Mouse (Mus musculus): Measurements from ENCODE around the gene Mbnl2.

The Mbnl2 gene

DNA sequence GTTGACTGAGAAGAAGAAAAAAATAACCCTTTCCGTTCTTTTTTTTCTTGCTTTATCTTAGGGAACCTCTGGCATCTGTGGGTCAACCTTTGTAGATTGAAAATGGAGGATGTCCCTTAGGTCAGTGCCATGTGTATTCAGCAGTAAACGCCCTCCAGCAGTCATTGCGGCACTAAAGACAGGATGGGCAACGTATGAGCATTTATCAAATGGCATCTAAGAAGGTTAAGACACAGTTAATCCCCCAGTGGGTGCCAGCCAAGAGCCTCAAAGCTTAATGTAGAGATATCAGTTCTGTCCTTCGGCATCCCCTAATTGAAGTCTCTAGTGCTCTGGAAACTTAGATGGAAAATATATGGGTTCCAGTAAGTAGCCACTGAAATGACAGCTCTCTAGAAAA lies 723 bp upstream of the Mbnl2 start:
- no peak for DNase-seq (ENCODE audit: low spot score)

DNA sequence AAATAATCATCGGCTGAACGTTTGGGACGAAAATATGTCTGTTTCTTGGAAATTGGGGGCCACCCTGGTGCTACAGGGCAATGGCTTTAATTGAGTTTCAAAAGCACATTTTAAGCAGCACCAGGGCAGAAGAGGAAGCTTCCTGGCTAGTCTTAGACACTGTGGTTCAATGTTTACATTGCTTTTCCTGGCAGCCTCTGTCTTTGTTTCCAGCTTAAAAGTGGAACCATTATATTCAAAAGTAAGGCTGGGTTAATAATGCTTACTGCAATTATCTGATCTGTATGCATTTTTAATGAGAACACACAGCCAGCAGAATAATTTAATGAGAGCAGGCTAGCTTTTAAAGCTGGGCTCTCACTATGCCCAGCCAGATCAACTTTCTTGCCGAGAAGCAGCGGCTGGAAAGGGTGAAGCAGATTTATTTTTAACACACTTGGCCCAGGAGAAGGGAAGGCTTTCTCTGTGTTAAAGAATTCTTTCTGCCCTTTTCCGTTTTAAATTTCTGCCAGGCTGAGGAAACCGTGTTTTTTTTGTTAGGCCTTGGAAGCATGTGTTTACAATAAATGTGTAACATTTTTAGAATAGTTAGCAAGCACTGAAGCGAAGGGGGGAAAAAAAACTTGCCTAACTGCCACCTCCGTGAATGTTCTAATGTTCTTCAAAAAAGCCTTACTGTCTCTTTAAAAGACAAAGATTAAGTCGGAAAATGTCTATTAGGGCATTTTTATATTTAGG lies 1.0 kb downstream of the Mbnl2 start:
- no peak for DNase-seq (ENCODE audit: low spot score)

DNA sequence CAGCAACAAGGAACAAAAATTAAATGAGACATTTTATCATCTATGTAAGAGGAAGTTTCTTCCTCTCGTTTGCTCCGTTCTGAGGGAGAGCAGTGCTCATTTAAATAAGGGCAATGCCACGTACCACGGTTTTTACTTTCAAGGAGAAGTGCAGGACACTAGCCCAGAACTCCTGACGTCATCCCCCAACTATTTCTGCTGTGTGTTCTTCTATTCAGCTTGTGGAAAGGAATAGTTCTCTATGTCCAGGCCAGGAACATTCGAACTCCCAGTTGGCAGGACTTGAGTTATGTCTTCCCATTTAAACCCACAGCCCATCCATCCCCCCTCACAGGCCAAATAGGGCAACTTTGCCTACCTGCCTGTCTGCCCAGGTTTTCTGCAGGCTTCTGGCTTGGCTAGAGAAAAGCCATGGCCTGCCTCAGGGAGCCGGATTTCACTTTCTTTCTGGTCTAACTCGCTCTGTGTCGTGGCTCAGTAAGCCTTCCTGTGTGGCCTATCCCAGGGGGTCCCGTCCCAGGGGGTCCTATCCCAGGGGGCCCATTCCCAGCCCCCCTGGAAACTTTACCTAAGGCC lies 1.7 kb downstream of the Mbnl2 start:
- no peak for DNase-seq (ENCODE audit: low spot score)

DNA sequence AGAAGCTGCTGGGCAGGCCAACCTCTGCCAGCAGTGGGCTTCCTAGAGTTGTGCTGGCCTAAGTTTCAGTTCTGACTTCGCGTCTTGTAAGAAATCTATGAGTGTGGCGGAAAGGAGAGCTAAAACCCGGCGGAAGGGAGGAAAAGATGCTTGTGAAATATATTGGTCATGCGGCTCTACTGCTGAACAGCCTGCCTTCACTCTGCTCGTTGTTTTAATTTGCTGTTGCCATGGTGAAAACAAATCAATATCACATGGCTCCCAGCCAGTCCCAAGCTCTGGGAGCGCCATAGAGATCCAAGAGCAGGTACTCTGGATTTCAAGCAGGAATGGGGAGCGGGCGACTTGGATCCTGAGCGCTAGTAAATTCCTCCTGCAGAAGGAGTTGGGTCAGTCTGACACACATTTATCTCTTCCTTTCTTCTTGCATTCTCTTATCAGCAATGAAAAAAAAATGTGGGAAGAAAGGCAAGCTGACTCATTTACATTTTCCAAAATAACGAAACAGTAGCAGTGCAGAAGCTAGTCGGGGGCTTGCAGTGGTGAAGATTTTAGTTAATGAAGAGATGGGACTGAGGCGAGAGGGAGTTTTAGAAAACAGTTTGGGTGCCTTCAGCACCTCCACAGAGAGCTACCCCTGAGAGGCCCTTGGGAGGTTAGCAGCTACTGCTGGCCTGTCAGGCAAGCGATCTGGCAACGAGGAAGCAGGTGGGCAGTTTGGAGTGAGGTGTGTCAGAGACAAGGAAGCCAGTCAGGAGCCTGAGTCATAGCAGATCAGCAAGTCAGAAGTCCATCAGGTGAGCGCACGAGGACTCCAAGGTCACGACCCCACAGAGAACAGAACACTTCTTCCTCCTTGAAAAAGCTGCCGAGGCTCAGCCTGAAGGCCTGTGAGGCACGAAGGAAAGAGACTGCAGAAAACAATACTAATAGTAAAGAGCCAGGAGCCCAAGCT lies 3.1 kb downstream of the Mbnl2 start:
- no peak for DNase-seq (ENCODE audit: low spot score)

DNA sequence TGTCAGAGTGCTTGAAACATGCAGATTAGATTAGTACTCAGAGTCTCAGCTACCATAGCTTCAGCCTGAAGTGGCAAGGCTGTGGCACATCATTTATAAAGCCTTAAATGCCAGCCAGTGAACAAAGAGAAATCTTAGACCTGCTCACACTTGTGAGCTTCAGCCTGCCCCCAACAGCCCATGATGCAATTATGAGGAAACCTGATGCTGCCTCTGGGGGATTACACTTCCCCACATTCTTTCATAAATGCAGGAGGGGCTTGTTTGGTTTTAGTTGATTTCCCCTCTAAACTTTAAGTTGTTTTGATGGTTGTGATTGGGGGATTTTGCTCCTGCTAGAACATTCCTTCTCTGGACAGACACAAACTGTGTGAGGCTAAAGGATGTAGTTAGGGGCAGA lies 4.7 kb downstream of the Mbnl2 start:
- DNase-seq (ENCODE audit: low spot score): no peak

DNA sequence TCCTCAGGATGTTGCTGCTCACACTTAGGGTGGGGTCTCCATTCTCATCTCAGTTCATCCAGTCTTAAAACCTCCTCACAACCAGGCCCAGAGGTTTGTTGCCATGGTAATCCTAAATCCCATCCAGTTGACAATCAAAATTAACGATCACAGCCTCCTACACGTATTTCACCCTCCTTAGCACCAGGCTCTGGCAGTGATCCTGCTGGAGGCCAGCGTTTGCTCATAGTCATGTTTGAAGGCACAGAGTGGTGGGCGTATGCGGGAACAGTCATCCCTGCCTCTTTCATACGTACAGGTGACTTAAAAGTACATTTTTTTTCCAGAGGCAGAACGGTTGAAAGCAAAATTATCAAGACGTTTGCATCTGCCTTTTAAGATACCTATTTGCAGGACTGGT lies 8.3 kb downstream of the Mbnl2 start:
- DNase-seq (ENCODE audit: low spot score): no peak

DNA sequence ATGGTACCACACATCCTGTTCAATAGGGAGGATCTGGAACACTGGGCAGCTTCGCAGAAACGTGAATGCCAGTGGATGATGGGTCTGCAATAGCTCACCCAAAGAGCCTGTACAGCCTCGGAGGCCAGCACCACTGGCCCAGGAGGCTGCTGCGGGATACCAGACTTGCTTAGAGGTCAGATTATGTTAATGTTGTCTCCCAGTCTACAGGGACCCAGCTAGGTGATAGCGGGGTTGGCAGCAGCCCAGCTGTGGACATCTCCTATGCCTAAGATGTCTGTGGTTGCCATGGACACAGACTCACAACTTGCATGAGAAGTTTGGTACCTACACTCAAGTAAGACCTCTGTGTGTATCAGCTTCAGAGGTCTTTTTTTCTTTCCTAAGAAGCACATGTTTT lies 9.0 kb downstream of the Mbnl2 start:
- DNase-seq (ENCODE audit: low spot score): no peak

DNA sequence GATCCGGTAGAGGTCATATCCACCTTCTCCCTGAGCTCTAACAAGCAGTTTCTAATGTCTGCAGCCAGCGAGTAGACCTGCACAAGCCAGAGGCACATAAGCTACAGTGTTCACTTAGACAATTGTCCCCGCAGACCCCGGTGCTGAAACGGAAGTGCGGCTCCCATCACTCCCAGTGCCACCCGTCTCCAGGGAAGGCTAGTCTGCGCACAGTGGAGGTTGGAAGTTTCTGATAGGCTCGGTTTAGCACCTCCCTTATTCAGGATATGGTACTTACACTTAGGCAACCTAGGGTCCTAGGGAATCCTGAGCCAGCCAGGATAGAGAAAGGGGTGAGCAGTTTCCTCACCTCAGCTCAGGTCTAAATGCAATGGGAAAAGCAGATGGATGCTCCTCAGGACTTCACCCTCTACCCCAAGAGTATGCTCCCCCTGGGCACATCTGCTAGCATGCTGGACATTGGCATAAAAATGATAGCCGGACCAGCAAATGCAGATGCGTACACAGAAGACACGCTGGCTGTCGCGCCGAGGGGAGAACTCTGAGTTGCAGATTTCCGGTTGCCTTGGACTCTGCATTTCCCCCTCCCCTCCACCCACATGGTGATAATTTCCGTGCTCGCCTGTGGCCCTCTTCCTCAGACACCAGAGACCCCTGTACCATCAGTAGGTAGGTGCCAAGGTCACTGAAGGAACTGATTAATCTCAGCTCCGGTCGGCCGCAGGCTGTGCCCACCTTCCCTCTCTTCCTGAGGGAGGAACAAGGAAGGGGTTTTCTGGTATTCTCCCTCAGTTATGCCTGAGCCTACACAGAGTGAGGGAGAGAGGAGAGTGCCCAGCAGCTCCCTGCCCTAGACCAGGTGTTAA lies 11.9 kb downstream of the Mbnl2 start:
- DNase-seq (ENCODE audit: low spot score): no peak

DNA sequence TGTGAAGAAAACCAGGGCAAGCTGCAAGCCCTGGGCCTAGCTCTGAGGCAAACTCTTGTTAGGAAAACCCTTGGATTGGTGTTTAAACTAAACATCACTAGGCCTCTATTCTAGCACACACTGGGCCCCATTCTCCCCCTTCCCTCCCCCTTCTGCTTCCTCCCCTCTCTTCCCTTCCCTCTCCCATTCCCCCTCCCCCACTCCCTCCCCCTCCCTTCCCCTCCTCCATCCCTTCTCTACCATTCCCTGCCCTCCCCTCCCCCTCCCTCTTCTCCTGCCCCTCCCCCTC lies 12.5 kb downstream of the Mbnl2 start:
- DNase-seq (ENCODE audit: low spot score): no peak

DNA sequence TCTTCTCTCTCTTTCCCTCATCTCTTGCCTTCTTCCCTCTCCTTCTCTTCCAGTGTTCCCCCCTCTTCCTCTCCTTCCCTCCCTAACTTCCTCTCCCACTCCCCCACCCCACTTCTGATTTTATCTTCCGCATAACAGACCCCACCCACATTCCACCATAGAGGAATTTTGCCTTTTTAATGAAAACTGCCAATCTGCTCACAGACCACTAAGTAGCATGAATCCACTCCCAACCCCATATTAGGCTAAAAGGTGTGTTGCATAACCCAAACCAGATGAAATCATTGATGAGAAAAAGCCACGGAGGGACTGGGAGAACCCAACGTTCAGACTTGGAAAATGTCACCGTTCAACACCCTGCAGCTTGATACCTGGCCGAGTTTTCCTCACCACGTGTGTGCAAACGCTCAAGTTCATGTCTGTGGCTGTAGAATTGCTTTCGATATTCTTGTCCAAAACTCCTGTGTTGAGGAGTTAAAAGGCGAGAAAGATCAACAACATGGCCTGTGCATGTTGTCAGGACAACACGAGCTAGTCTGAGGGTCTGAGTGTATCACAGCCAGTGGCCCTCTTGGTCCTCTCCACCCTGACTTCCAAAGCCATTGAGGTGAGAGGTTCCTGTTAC lies 13.0 kb downstream of the Mbnl2 start:
- no peak for DNase-seq (ENCODE audit: low spot score)

DNA sequence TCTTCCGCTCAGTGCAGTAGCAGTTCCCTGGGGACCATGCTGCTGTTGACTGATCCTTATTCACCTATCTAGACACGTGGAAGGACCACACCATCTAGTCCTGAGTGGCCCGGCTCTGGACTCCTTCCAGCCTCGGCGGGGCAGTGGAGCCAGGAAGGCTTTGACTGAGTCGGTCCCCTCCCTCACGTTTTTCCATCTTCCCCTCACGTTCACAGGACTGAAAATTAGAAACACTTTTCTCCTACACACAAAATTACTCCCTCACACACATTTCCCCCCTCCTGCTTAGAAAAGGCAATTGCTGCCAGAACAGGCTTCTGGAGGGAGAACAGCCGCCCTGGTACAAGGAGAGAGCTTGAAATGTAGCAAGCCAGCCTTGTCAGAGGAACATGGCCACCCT lies 13.6 kb downstream of the Mbnl2 start:
- no peak for DNase-seq (ENCODE audit: low spot score)

DNA sequence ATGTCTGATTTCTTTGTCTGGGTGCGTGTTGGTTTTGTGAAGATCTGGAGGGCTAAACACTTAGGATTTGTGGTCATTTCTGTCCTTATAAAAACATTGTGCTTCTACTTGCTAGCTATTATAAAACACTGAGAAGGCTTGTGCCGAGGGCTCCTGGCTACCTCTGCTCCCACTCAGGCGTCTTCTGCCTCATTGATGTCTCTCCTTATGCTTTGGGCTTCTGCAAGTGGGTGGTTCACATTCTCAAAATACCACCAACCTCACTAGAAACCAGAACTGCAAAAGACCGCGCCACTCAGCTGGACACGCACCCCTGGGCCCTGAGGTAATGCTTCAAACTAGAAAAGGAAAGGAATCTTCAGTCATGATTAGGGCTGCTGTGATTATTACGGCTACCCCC lies 14.1 kb downstream of the Mbnl2 start:
- no peak for DNase-seq (ENCODE audit: low spot score)

DNA sequence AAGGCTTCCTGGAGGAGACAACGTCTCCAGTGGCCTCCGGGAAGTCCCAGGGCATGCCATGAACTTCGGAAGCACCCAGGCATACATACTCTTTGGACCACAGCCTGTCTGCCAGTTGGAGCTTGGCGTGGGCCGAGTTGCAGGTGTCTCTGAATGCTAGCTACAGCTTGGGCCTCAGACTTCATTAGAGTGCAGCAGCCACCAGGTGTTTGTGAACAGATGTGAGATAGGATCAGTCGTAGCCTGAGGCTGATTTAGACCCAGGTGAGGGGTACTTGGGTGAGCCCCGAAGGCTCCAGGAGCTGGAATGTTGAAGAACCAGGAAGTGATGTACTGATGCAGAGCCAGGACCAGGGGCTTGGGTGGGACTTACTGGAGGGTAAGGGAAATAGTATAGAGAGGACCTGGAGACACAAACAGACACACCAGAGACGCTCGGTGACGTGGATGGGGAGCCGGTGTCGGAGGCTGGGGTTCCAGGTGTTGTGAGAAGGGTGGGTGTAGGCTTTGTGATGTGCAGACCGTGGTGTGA lies 15.8 kb downstream of the Mbnl2 start:
- no peak for DNase-seq (ENCODE audit: low spot score)

DNA sequence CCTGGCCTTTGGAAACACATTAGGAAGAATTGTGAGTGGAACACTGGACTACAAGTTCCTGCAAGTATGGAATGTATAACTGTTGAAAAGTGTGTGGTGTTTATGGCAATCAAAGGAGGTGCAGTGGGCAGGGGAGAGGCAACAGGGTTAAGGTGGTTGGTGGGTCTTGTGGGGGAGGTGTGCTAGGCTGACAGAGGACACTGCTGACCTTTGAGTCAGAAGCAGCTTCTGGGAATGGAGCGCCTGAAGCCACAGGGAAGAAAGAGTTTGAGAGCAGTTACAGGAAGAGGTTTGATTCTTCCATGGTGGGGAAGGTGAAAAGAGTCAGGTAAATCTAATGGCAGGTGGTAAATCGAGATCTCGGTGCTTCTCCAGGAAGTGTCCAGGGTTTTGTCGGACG lies 16.7 kb downstream of the Mbnl2 start:
- no peak for DNase-seq (ENCODE audit: low spot score)

DNA sequence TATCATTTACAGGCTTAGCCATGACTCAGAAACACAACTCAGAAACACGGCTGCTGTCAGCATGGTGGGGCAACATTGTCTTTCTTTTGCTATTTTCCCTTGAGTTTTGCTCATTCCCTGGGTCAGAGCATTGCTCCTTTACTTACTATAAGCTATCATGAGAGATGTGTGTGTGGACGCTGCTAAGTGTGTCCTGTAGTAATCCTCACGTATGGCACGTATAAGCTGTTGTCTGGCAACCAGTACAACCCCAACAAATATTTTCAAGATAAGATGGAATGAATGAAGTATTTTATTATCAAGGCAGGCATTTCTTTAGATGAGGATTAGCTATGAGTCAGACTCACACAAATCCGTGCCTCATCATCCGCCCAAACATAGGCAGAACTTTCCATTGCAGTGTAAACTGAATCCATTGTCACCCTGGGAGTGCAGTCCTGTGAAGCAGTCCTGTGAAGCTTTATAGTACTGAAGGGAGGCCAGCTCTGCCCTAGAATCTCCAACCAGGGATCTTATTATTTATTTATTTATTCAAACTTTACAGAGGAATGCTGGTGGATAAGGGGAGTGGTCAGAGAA lies 17.2 kb downstream of the Mbnl2 start:
- no peak for DNase-seq (ENCODE audit: low spot score)

DNA sequence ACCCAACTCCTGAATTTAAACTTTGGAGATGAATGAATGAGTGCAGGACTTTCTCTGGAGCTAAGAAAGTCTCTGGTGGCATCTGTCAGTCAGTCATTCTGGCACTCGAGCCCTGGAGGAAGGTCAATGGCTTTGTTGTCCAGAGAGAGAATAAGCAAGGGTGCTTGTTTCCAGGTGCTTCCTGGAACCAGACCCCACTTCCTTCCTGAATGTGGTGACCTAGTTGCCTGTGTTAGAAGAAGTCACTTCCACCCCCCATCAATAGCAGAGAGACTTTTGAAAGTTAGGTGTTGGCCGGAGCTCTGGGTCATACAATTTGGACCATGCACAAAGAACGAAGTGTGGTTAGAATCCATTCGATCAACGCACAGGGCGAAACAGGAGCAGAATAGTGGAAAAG lies 19.0 kb downstream of the Mbnl2 start:
- DNase-seq (ENCODE audit: low spot score): no peak

DNA sequence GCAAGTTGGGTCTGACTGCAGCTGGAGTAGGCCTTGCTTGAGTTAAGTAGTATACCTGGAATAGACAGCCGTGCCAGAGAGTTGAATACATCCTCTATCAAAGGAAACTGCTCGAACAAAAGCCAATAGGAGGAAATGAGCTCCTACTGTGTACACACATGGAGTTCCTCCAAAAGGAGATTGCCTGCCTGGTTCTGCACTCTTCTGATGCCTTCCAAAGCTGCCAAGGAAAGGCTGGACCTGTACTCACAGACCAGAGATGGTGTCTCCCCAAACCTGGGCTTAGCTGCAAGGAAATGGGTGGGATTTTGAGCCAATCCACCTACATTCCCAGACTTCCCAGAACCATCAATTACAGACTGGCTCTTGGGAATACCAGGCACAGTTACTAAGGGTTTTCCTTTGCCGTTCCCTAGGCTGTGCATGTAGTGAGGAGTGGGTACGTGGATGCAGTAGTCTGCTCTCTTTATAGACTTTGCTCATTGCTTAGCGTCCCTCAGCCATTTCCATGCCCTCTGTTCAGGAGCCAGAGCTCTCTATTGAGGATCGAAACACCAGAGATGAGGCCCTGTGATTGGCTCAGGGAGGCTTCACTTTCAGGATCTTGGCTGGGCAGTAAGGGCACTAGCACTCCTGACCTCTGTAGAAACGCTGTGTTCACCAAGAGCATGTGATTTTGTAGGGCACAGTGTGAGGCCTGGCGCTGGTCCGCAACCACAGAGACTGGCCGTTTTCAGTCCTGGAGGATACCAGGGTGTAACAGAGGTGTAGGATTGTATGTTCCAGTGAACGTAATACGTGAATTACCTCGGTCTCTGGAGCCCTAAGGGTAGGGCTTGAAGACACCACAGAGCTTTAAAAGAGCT lies 20.1 kb downstream of the Mbnl2 start:
- DNase-seq (ENCODE audit: low spot score): no peak

DNA sequence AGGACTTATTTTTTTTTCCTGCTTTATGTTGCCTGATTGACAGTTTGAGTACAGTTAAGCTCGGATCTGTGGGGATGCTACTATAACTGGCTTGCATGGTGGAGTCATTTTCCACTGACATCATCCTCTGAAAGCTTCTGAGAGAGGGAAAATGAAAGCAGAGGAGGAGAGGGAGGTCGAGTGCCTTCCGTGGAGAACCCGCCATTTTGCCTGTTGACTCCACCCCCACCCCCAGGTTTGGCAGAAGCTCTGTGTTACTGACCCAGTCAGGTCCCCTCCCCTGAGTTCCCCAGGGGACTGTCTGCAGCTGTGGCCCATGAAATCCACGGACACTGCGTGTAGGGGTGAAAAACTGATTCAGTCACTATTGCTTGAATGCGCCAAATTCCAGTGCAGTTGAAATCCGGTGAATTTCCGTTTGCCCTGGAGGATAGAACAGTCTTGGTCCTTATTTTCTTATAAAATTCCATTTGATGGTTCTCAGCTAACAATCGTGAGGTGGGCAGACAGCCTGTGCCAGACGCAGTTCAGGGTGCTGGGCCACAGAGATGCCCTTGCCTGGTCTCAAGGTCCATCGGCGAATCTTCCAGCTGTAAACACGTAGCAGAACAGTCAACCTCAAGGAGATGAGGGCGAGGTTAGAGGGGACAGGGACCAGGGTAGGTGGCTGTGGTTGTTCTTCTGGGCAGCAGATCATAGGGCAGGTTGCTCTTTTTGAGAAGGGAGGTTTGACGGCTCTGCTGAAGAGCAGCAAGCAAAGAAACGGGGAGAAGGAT lies 20.9 kb downstream of the Mbnl2 start:
- DNase-seq (ENCODE audit: low spot score): no peak

DNA sequence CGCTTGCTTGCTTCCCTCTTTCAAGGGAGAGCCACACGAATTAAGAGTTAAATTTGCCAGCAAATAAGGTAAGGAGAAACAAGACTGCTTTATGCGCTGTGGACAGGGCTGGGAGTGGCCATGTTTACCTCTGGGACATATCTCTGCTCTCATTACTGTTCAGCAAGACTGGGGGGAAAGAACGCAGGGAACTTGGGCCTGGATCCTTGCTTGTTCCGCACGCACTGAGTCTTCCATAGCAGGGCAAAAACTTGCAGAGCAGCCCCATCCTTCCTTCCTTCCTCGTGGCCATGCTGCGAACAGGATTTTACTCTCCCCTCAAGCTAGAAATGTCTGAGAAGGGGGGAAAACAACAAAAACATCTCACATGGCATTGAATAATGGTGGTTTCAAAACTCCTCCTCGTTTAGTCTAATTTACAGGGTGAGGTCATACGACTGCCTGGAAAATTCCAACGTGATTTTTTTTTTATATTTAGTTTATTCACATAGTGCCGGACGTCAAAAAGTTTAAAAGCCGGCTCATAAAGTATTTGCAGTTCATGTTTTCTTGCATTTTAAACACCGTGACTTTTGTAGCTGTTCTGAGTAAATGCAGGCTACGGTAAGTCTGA lies 21.8 kb downstream of the Mbnl2 start:
- no peak for DNase-seq (ENCODE audit: low spot score)
